Mouse (Mus musculus): ENCODE data around the gene Ifitm5.

- TF ChIP-seq POLR2A (IDR thresholded peaks at IDR 0.05; ENCODE audit: insufficient read depth, low read depth, low read length) (no peak), CTCF (IDR thresholded peaks at IDR 0.05; ENCODE audit: insufficient read depth, low read depth, low read length) (no peak)
These were observed 42.4 kb downstream of the Ifitm5 start for GRCm38 (mm10) chr7:140907697-140908096.

Data from olfactory bulb, adult 2 months (tissue).